ENCODE assay signal across 9 mouse cellular contexts in the genomic region with DNA sequence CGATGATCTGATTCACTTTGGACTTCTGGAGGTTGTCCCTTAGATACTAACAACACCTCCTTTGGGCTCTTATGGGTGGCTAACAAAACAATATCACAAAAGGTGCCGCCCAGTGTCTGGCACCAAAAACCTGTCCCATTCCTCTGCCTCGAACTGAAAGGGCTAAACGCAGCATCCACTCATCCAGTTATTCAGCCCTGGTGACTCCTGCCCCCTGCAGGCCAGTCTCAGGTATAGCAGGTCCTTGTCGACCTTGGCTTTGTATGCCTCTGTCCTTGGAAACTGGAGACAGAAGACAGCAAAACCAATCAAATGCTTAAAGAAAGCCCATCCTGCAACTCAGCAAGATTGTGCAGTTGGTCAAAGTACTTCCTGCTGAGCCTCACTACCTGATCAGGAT. TPM values are rescaled to one million over a fixed set of nuclear protein-coding genes. Genes with fewer than 3 reads are reported as not detected.
DNase-seq lines count a peak whose midpoint lies in the region; ATAC-seq and TF ChIP-seq lines count a peak whose summit lies in the region.
"Had no signal": no experiment of that assay in that cellular context is flagged by ENCODE, and none has a peak within 500 bp of the region (broad histone marks: within the 10 kb centered on the region; RNA-seq: fewer than 3 reads in every experiment).

No protein-coding gene starts in this region.

- no peak overlapping the region for H3K4me3 ChIP-seq in forebrain, embryonic 14.5 days (ENCODE audit: low read depth, low read length)
- H3K4me3 ChIP-seq in forebrain, embryonic 15.5 days: no peak overlapping the region
- H3K4me3 ChIP-seq in cortical plate, adult 2 months (ENCODE audit: insufficient read depth, low read length): no peak overlapping the region
- H3K4me3 ChIP-seq: hindbrain, embryonic 15.5 days had no signal

- no peak for TF ChIP-seq POLR2A in cortical plate, adult 2 months (IDR thresholded peaks at IDR 0.05; ENCODE audit: extremely low read depth, insufficient read depth, low read length)

- peak; percentile 78 for TF ChIP-seq CTCF in cortical plate, adult 2 months (IDR thresholded peaks at IDR 0.05; ENCODE audit: extremely low read depth, insufficient read depth, low read length)

- 41% methylated on average over 5 of the region's 5 CpGs for WGBS in forebrain, embryonic 14.5 days
- 48% methylated on average over 5 of the region's 5 CpGs for WGBS in forebrain, embryonic 15.5 days

- peak; percentile 55 for DNase-seq in forebrain, embryonic 14.5 days (ENCODE audit: low spot score)
- peak; percentile 33 for DNase-seq in ovary, postnatal 36 days (ENCODE audit: low spot score)
- DNase-seq in ovary, postnatal 10 days (ENCODE audit: low spot score): no peak
- DNase-seq in right cerebral cortex, postnatal 10 days (ENCODE audit: low spot score in 2 of 2): no peak

- H3K27ac ChIP-seq in forebrain, embryonic 14.5 days (ENCODE audit: low read depth, low read length): no peak overlapping the region
- H3K27ac ChIP-seq in forebrain, embryonic 15.5 days (replicated peaks): no peak overlapping the region
- no peak overlapping the region for H3K27ac ChIP-seq in cortical plate, adult 2 months (ENCODE audit: insufficient read depth, low read length)
- H3K27ac ChIP-seq: hindbrain, embryonic 15.5 days had no signal

- no peak for ATAC-seq in forebrain, embryonic 14.5 days
- ATAC-seq in forebrain, embryonic 15.5 days (replicated peaks): no peak
- peak; percentile 51; the same call in 1 of the 2 replicates for ATAC-seq in megakaryocyte, adult 5-6 weeks (ENCODE audit: poor library complexity, severe bottlenecking)
- ATAC-seq in granulocyte monocyte progenitor cell, adult 5-6 weeks (replicated peaks; ENCODE audit: poor library complexity, severe bottlenecking): no peak

- no peak overlapping the region for H3K9ac ChIP-seq in forebrain, embryonic 14.5 days (ENCODE audit: low read length)
- H3K9ac ChIP-seq in forebrain, embryonic 15.5 days (replicated peaks): no peak overlapping the region
- H3K9ac ChIP-seq: hindbrain, embryonic 15.5 days had no signal

- no peak overlapping the region for H3K4me2 ChIP-seq in forebrain, embryonic 14.5 days (ENCODE audit: low read length)
- H3K4me2 ChIP-seq in forebrain, embryonic 15.5 days (replicated peaks): no peak overlapping the region
- H3K4me2 ChIP-seq: hindbrain, embryonic 15.5 days had no signal

- H3K9me3 ChIP-seq in forebrain, embryonic 14.5 days (replicated peaks; ENCODE audit: control insufficient read depth, low read length): no peaks in the 10 kb centered on the region
- no peaks in the 10 kb centered on the region for H3K9me3 ChIP-seq in forebrain, embryonic 15.5 days
- H3K9me3 ChIP-seq: hindbrain, embryonic 15.5 days had no signal

- H3K27me3 ChIP-seq in forebrain, embryonic 14.5 days (replicated peaks; ENCODE audit: control insufficient read depth, insufficient read depth, low read length): peaks cover 33% of the 10 kb centered on the region
- peaks cover 19% of the 10 kb centered on the region; the same call in 1 of the 2 replicates for H3K27me3 ChIP-seq in forebrain, embryonic 15.5 days

- peaks cover 29% of the 10 kb centered on the region for H3K4me1 ChIP-seq in forebrain, embryonic 14.5 days (ENCODE audit: control insufficient read depth, insufficient read depth, low read length)
- peaks cover 53% of the 10 kb centered on the region for H3K4me1 ChIP-seq in forebrain, embryonic 15.5 days
- peaks cover 3% of the 10 kb centered on the region for H3K4me1 ChIP-seq in cortical plate, adult 2 months (ENCODE audit: control insufficient read depth, insufficient read depth, low read length)

- H3K36me3 ChIP-seq in forebrain, embryonic 14.5 days (ENCODE audit: control insufficient read depth, insufficient read depth, low read length): no peaks in the 10 kb centered on the region
- H3K36me3 ChIP-seq in forebrain, embryonic 15.5 days: no peaks in the 10 kb centered on the region
- H3K36me3 ChIP-seq: hindbrain, embryonic 15.5 days had no signal

RNA-seq across cellular contexts. Expression of a gene that starts 5.4 kb away (rescaled TPM):
- polyA plus RNA-seq in forebrain, embryonic 14.5 days (2014; fragmentation: Nextera tagmentation; extraction: Ambion mirVana): 7.1 and 10.1 TPM in 2 replicates
- polyA plus RNA-seq in forebrain, embryonic 15.5 days (2015; fragmentation: Nextera tagmentation; extraction: Ambion mirVana): 9.2 and 9.8 TPM in 2 replicates
- polyA plus RNA-seq in cortical plate, adult 2 months (2012; rRNA removed): 444 and 462 TPM in 2 replicates
- not detected in 2 replicates for total RNA-seq in megakaryocyte, adult 5-6 weeks (2015)
- total RNA-seq in megakaryocyte, adult 5-6 weeks (2017): not detected in 2 replicates
- total RNA-seq in granulocyte monocyte progenitor cell, adult 5-6 weeks (2014; fragmentation: Nextera tagmentation): not detected in 2 replicates
- not detected in 2 replicates for total RNA-seq in granulocyte monocyte progenitor cell, adult 5-6 weeks (2017)

RNA-seq across cellular contexts. Expression of a gene that starts 30.8 kb away (rescaled TPM):
- 11.4 and 12.5 TPM in 2 replicates for polyA plus RNA-seq in forebrain, embryonic 14.5 days (2014; fragmentation: Nextera tagmentation; extraction: Ambion mirVana)
- 22.7 and 27.7 TPM in 2 replicates for polyA plus RNA-seq in forebrain, embryonic 15.5 days (2015; fragmentation: Nextera tagmentation; extraction: Ambion mirVana)
- polyA plus RNA-seq in cortical plate, adult 2 months (2012; rRNA removed): 74.6 and 78.6 TPM in 2 replicates
- total RNA-seq in megakaryocyte, adult 5-6 weeks (2015): 76.4 and 97.7 TPM in 2 replicates
- 117 and 118 TPM in 2 replicates for total RNA-seq in megakaryocyte, adult 5-6 weeks (2017)
- total RNA-seq in granulocyte monocyte progenitor cell, adult 5-6 weeks (2014; fragmentation: Nextera tagmentation): 247 and 279 TPM in 2 replicates
- 290 and 318 TPM in 2 replicates for total RNA-seq in granulocyte monocyte progenitor cell, adult 5-6 weeks (2017)

RNA-seq across cellular contexts. Expression of a gene that starts 46.8 kb away (rescaled TPM):
- polyA plus RNA-seq in forebrain, embryonic 14.5 days (2014; fragmentation: Nextera tagmentation; extraction: Ambion mirVana): 101 and 105 TPM in 2 replicates
- 96.9 and 98.6 TPM in 2 replicates for polyA plus RNA-seq in forebrain, embryonic 15.5 days (2015; fragmentation: Nextera tagmentation; extraction: Ambion mirVana)
- 193 and 195 TPM in 2 replicates for polyA plus RNA-seq in cortical plate, adult 2 months (2012; rRNA removed)
- 61.7 and 74.6 TPM in 2 replicates for total RNA-seq in megakaryocyte, adult 5-6 weeks (2015)
- 30.9 and 81.2 TPM in 2 replicates for total RNA-seq in megakaryocyte, adult 5-6 weeks (2017)
- total RNA-seq in granulocyte monocyte progenitor cell, adult 5-6 weeks (2014; fragmentation: Nextera tagmentation): 92.9 and 109 TPM in 2 replicates
- 74.0 and 75.4 TPM in 2 replicates for total RNA-seq in granulocyte monocyte progenitor cell, adult 5-6 weeks (2017)

RNA-seq across cellular contexts. Expression of a gene that starts 54.0 kb away (rescaled TPM):
- 35.4 and 37.8 TPM in 2 replicates for polyA plus RNA-seq in forebrain, embryonic 14.5 days (2014; fragmentation: Nextera tagmentation; extraction: Ambion mirVana)
- polyA plus RNA-seq in forebrain, embryonic 15.5 days (2015; fragmentation: Nextera tagmentation; extraction: Ambion mirVana): 44.4 and 46.2 TPM in 2 replicates
- 24.8 and 26.2 TPM in 2 replicates for polyA plus RNA-seq in cortical plate, adult 2 months (2012; rRNA removed)
- total RNA-seq in megakaryocyte, adult 5-6 weeks (2015): 12.5 and 14.0 TPM in 2 replicates
- total RNA-seq in megakaryocyte, adult 5-6 weeks (2017): 13.3 and 19.9 TPM in 2 replicates
- total RNA-seq in granulocyte monocyte progenitor cell, adult 5-6 weeks (2014; fragmentation: Nextera tagmentation): 12.5 and 16.4 TPM in 2 replicates
- 8.1 and 10.3 TPM in 2 replicates for total RNA-seq in granulocyte monocyte progenitor cell, adult 5-6 weeks (2017)

Comparison
In these comparisons a context has a peak if more than half of its experiments do, and no peak if none do; other contexts are left out.
1. DNase-seq: peak in forebrain, embryonic 14.5 days (single experiment) and ovary, postnatal 36 days (single experiment); none in ovary, postnatal 10 days (single experiment) and right cerebral cortex, postnatal 10 days (0 of 2).
2. RNA of a gene that starts 5.4 kb away (polyA plus RNA-seq): 444 to 462 TPM in cortical plate, adult 2 months; 7.1 to 10.1 TPM in forebrain, embryonic 14.5 days and 9.2 to 9.8 TPM in forebrain, embryonic 15.5 days; every median in the first group is over 10 times any median in the second.